Mouse (Mus musculus) stomach, embryonic 16.5 days (tissue): ENCODE measurements around the gene Hpse2. TPM values are rescaled to one million over a fixed set of nuclear protein-coding genes. Genes with fewer than 3 reads are reported as not detected.

ENCODE experiments used
- ATAC-seq: fragments of 200-750 bp; cut with Nextera tagmentation; 2 replicates; pipeline ENCODE4 v1.8.0; 2017; ENCODE audit warnings: moderate number of reproducible peaks, moderate TSS enrichment; ENCODE audit not compliant: insufficient read depth, low FRiP score
- H3K27ac ChIP-seq: fragments of 300-500 bp; sonication (generic); 2 replicates; pipeline ENCODE4 v1.5.1; 2014; ENCODE audit warnings: low read length
- H3K27me3 ChIP-seq: fragments of 300-500 bp; sonication (generic); 2 replicates; pipeline ENCODE4 v1.6.1; 2014; ENCODE audit warnings: low read length, control low read depth, mixed read lengths; ENCODE audit not compliant: control insufficient read depth, insufficient read depth
- H3K36me3 ChIP-seq: fragments of 300-500 bp; sonication (generic); 2 replicates; pipeline ENCODE4 v1.6.1; 2014; ENCODE audit warnings: low read length; ENCODE audit not compliant: control insufficient read depth, insufficient read depth
- H3K4me1 ChIP-seq: fragments of 300-500 bp; sonication (generic); 2 replicates; pipeline ENCODE4 v1.6.1; 2014; ENCODE audit warnings: low read length, control low read depth, mixed read lengths; ENCODE audit not compliant: control insufficient read depth, insufficient read depth
- H3K4me2 ChIP-seq: fragments of 300-500 bp; sonication (generic); 2 replicates; pipeline ENCODE4 v1.6.1; 2014; ENCODE audit warnings: low read depth, low read length, mixed read lengths
- H3K4me3 ChIP-seq: fragments of 300-500 bp; sonication (generic); replicated peaks from 2 replicates; pipeline ENCODE4 v1.5.1; 2014; ENCODE audit warnings: mild to moderate bottlenecking, low read length
- H3K9ac ChIP-seq: fragments of 300-500 bp; sonication (generic); 2 replicates; pipeline ENCODE4 v1.6.1; 2014; ENCODE audit warnings: low read length
- H3K9me3 ChIP-seq: fragments of 300-500 bp; sonication (generic); replicated peaks from 2 replicates; pipeline ENCODE4 v1.6.1; 2016; ENCODE audit warnings: low read length, control low read depth; ENCODE audit not compliant: control insufficient read depth
- WGBS: fragments of 180-500 bp; shearing (Covaris S2); extraction: QIAGEN DNeasy Blood & Tissue Kit; methylation state at CpG from one replicate; pipeline ENCODE4 v1.1.7; 2014; 5-methylcytosine and 5-hydroxymethylcytosine counted together
- polyA plus RNA-seq: library from polyadenylated mRNA; unstranded; fragments of >200 nt; fragmentation: Nextera tagmentation; extraction: Ambion mirVana; gene quantifications from 2 replicates; pipeline ENCODE4 v1.2.1, GENCODE M21; 2015

Hpse2 gene
- polyA plus RNA-seq, 1 experiment from 2014 or later: 6.6 TPM

DNA sequence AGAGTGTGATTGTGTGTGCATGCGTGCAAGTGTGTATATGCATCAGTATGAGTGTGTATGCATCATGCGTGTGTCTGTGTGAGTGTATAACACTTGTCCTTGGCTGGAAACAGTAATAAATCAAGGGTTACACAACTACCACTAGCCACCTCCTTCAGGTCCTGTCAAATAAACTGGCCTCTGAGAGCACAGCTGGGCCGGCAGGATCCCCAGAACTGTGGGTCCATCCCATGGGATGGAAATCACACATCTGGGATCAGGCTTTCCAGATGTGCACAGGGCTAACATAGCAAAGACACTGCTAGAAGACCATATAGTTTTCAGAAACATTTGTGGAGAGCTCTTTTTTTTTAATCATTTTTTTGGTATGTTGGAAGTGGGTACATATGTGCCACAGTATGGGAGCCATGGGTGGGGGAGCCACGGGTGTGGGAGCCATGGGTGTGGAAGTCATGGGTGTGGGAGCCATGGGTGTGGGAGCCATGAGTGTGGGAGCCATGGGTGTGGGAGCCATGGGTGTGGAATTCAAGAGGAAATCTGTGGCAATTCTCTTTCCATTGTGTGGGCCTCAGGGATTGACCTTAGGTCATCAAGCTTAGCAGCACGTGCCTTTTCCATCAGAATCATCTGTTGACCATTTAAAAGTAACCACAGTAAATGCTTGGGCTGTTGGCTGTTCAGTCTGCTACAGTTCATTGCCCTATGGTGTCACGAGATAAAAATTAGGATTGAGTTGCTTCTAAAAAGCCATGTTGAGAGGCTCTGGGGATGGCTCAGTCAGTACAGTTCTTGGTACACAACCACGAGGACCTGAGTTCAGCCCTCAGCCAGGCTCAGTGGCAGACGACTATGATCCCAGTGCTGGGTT, 518.3 kb downstream of the Hpse2 start:
- no peak for ATAC-seq
- no peaks in the 10 kb centered on the region for H3K36me3 ChIP-seq
- H3K27ac ChIP-seq: no peak overlapping the region
- no peaks in the 10 kb centered on the region for H3K9me3 ChIP-seq
- 73% methylated on average over 8 of the region's 8 CpGs for WGBS
- H3K4me3 ChIP-seq: no peak overlapping the region
- no peaks in the 10 kb centered on the region for H3K27me3 ChIP-seq
- no peak overlapping the region for H3K9ac ChIP-seq
- 0 out of 2 replicates have a peak, but pooled peaks cover 11% of the 10 kb centered on the region for H3K4me1 ChIP-seq
- no peak overlapping the region for H3K4me2 ChIP-seq

DNA sequence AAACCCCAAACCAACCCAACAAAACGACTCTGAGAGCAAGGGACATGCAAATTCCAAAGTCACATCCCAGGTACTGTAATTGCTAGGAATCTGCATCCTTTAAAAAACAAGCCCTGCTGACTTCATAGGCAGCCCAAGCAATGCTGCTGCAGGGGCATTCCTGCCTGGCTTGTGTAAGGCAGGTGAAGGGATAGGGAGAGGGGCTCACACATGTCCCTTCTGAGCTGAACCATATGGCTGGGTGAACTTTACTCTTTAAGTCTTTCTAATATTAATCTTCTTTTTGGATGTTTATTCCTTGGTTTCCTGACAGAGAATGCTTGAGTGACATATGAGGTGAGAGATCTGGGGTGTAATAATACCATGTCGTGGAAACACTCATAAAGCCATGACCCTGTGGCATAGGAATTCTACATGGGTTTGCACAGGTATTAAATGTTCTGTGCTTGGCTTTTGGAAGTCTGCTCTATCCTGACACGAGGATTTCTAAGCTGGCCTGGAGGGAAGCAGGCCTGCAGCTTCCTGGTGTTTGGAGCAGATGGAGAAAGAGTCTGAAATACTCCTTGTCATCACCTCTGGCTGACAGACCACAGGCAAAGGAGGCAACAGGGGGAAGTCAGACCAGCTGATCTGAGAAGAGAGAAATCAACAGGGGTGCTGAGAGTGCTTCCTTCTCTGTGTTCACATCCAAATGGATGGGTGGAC, 519.0 kb downstream of the Hpse2 start:
- Histone ChIP-seq H3K4me3 (no peak overlapping the region), H3K4me1 (0 out of 2 replicates have a peak, but pooled peaks cover 11% of the 10 kb centered on the region), H3K27ac (no peak overlapping the region), H3K27me3 (no peaks in the 10 kb centered on the region), H3K4me2 (no peak overlapping the region), H3K36me3 (no peaks in the 10 kb centered on the region), H3K9ac (no peak overlapping the region), H3K9me3 (no peaks in the 10 kb centered on the region)
- no peak; the same call in 1 of the 2 replicates for ATAC-seq
- WGBS: 39% methylated on average over 3 of the region's 3 CpGs

DNA sequence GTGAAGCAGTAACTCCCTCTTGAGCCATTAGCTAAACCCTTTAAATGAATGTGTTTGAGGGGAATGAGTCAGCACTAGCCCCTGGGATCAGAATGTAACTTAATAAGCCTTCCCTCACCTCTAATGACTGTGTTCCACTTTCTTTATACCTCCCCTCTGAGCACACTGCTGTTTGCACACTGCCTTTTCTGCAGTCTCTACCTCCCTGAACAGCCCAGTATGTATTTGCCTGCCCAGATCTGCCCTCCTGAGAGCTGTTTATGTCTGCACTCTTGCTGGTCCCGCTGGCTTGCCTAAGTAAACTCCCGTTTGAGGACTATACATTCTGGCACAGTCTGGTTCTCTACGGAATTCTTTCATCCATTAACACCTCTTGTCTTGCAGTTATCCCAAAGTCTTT, 525.1 kb downstream of the Hpse2 start:
- WGBS: 23% methylated on average over 3 of the region's 3 CpGs

DNA sequence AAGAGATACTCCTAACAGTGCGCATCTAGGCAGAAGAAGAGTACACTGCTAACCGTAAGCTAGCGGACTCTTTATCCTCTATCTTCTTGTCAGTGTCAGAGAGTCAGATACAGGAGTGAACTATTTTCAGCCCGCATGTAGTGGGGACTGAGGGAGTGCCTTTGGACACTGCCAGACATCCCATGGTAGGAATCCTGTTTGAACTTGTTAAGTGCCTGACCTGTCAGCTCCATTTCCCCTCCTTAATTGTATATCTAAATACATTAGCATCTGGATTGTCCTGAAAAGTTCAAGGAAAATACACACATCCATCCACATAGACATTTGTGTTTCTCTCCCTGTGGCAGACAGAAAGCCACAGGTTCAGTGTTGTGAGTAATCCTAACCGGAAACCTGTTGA, 531.1 kb downstream of the Hpse2 start:
- no peak overlapping the region for H3K4me3 ChIP-seq
- ATAC-seq: no peak
- H3K4me1 ChIP-seq: no peaks in the 10 kb centered on the region
- H3K9ac ChIP-seq: no peak overlapping the region
- H3K27ac ChIP-seq: no peak overlapping the region
- H3K4me2 ChIP-seq: no peak overlapping the region
- H3K27me3 ChIP-seq: no peaks in the 10 kb centered on the region
- no peaks in the 10 kb centered on the region for H3K36me3 ChIP-seq
- H3K9me3 ChIP-seq: no peaks in the 10 kb centered on the region
- WGBS: 75% methylated on average over 5 of the region's 5 CpGs

More for the DNA sequence above, 525.1 kb downstream of the Hpse2 start:
- H3K27me3 ChIP-seq: no peaks in the 10 kb centered on the region
- ATAC-seq: no peak
- 0 out of 2 replicates have a peak, but pooled peaks cover 6% of the 10 kb centered on the region for H3K4me1 ChIP-seq
- H3K27ac ChIP-seq: no peak overlapping the region
- no peaks in the 10 kb centered on the region for H3K9me3 ChIP-seq
- no peak overlapping the region for H3K4me2 ChIP-seq
- H3K9ac ChIP-seq: no peak overlapping the region
- H3K4me3 ChIP-seq: no peak overlapping the region
- H3K36me3 ChIP-seq: no peaks in the 10 kb centered on the region

DNA sequence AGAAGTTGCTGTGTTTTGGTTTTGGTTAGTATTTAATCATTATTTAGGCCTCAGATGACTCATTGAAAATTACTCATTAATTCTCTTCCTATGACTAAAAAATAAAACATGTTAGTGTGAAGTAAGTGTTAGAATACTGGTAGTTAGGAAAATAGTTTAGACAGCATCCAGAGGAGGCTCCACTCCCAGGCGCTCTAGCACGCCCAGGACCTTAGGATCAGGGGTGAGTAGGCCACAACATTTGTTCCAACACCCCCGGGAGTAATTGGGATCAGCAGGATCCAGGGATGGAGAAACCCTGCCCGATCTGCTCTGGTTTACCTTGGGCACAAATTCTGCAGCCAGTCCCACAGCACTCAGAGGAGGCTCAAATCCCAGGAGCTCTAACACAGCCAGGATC, 532.5 kb downstream of the Hpse2 start:
- ATAC-seq: no peak
- H3K4me2 ChIP-seq: no peak overlapping the region
- H3K27ac ChIP-seq: no peak overlapping the region
- no peaks in the 10 kb centered on the region for H3K9me3 ChIP-seq
- no peaks in the 10 kb centered on the region for H3K36me3 ChIP-seq
- no peak overlapping the region for H3K4me3 ChIP-seq
- H3K27me3 ChIP-seq: no peaks in the 10 kb centered on the region
- 86% methylated on average over 4 of the region's 4 CpGs for WGBS
- 0 out of 2 replicates have a peak, but pooled peaks cover 3% of the 10 kb centered on the region for H3K4me1 ChIP-seq
- H3K9ac ChIP-seq: no peak overlapping the region

DNA sequence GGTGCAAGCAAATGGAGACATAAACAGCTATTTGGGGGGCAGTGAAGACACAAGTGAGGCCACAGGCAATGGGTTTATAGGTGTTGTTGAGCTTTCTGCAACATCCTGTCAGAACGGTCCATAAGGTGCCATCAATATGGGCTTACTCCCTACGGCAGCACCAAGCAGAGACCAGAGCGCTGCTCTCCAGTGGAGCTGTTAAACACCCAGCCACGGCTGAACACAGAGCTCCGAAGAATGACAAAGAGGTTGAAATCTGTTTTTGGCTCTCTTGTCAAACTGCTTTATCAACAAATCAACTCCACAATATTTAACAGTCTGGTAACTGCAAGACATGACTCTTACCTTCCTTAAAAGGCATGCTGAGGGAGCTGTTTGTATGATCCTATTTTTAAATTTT, 537.7 kb downstream of the Hpse2 start:
- no peak overlapping the region for H3K4me2 ChIP-seq
- no peaks in the 10 kb centered on the region for H3K27me3 ChIP-seq
- no peak overlapping the region for H3K4me3 ChIP-seq
- no peak overlapping the region for H3K9ac ChIP-seq
- ATAC-seq: peak; percentile 29; the same call in 1 of the 2 replicates
- H3K4me1 ChIP-seq: 0 out of 2 replicates have a peak, but pooled peaks cover 3% of the 10 kb centered on the region
- H3K9me3 ChIP-seq: no peaks in the 10 kb centered on the region
- no peaks in the 10 kb centered on the region for H3K36me3 ChIP-seq
- H3K27ac ChIP-seq: peak overlapping the region; percentile 57; the same call in 1 of the 2 replicates
- WGBS: 49% methylated on average over 5 of the region's 5 CpGs

DNA sequence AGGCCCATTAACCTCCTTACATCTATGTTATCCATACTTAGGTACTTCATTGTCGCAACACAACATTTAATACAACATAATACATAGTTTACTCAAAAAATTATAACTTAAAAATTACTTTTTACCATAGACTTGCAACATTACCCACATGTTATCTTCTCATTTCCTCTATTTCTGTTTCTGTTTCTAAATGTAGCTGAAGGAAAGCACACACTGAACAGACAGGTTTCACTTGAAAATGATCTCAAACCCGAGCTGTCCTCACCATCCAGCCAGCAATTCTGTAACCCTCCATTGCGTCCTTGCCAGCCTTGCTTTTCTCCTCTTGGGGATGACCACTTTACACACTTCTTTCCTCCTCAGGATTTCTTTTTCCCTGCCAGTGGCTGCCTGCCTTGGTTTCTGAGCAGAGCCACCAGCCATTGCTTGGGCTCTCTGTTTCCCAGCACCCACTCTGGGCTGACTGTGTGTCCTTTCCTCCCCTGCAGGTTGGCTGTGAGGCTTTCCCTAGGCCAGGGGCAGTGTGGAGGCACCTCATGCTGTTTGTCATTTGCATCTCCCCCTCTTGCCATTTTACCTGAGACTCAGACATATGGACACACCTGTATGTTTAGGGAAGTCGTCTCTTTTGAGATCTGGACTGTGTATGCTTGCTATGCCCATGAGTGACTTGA, 548.4 kb downstream of the Hpse2 start:
- no peaks in the 10 kb centered on the region for H3K36me3 ChIP-seq
- H3K9ac ChIP-seq: no peak overlapping the region
- H3K27ac ChIP-seq: no peak overlapping the region
- ATAC-seq: no peak
- no peaks in the 10 kb centered on the region for H3K9me3 ChIP-seq
- no peak overlapping the region for H3K4me3 ChIP-seq
- WGBS: 81% methylated on average over 4 of the region's 4 CpGs
- H3K27me3 ChIP-seq: no peaks in the 10 kb centered on the region
- H3K4me2 ChIP-seq: no peak overlapping the region
- H3K4me1 ChIP-seq: no peaks in the 10 kb centered on the region

DNA sequence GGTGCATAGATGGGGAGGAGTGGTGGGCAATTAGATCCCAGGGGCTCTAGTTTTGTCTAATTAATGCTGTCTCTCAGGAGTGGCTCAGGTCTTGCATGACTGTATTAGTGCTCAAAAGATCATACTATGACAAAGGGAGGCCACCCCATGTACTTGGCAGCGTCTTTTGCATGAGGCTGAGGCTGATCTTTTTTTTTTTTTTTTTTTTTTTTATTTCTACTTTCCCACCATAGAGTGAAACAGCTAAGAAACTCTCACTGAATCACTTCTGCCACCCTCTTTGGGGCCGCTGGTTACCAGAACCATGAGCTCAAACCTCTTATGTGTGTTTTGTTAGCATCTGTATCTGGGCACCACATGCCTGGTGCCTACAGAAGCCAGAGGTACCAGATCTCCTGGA, 549.0 kb downstream of the Hpse2 start:
- no peaks in the 10 kb centered on the region for H3K4me1 ChIP-seq

DNA sequence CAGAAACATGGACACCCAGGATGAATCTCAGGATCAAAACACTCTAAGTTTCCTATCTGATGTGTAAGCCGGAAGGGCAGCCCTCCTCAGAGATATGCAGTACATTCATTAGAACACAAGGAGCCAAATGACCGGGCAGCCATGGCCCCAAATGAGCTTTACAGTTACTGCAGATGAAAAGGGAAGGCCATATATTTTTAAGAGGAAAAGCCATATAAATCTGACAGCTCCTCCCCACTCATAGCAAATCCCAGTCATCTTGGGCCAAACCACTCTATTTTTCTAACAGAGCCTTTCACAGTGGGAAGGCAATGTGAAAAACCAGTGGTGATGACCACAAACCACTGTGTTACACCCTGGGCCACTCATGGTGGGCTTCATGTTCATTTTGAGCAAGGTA, 549.9 kb downstream of the Hpse2 start:
- H3K4me2 ChIP-seq: no peak overlapping the region
- no peak overlapping the region for H3K9ac ChIP-seq
- no peaks in the 10 kb centered on the region for H3K9me3 ChIP-seq
- 76% methylated on average over 2 of the region's 2 CpGs for WGBS
- H3K4me1 ChIP-seq: no peaks in the 10 kb centered on the region
- no peak for ATAC-seq
- no peaks in the 10 kb centered on the region for H3K36me3 ChIP-seq
- H3K4me3 ChIP-seq: no peak overlapping the region
- H3K27ac ChIP-seq: no peak overlapping the region
- H3K27me3 ChIP-seq: no peaks in the 10 kb centered on the region

More for the DNA sequence above, 549.0 kb downstream of the Hpse2 start:
- Histone ChIP-seq H3K4me3 (no peak overlapping the region), H3K9me3 (no peaks in the 10 kb centered on the region), H3K36me3 (no peaks in the 10 kb centered on the region), H3K27ac (no peak overlapping the region), H3K4me2 (no peak overlapping the region), H3K9ac (no peak overlapping the region), H3K27me3 (no peaks in the 10 kb centered on the region)
- ATAC-seq: no peak
- WGBS: 92% methylated on average over 2 of the region's 2 CpGs
